Mouse (Mus musculus): ENCODE measurements at regions not wholly inside any gene's neighbourhood (a gene's known extent, or its start where the extent isn't known, plus 50 kb on each side); places are given as distances from the start of the nearest gene placed in this dataset.
A peak's percentile ranks its signal among the peaks of the same experiment; 100 is the strongest.

DNA sequence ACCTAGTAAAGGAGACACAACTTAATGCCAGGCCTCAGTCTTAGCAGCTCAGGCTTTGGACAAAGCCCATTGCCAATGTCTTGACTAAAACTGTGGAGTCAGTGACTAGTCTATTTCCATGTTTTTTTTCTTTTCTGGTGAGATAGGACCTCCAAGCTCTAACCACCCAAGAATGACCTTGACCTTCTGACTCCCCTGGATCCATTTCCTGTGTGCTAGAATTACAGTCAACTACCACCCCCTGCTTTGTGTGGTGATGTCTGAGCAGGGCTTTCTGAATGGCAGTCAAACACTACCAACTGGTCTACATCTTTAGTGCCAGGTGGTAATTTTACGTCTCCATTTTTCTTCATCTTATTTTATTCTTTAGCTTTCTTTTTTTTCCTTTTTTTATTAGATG, 51.3 kb upstream of the Rnf138rt1 start:
- intact Hi-C loops (cut with DNase I), result loop anchor here (5.0 kb wide), 1 partner anchor 865 kb away; no protein-coding TSS in a partner anchor

DNA sequence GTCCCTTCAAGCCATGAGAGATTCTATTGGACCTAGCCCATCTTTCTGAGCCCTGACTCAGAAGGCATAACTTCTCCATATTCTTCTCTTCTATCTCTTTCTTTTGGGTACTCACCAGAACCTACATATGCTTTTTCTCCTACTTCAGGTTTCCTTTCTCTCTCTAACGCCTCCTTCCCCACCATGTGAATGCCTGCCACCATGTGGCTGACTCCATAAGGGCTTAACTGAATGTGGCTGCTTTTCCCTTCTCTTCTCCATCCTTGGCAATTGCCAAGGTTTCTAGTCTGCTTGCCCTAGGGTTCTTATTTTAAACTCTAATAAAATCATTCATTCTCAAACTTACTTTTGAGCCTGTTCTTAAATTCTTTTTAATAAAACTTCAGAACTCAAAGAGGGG, 53.7 kb upstream of the Rnf138rt1 start:
- DNase-seq (ENCODE audit: low spot score in 2 of 2), result peak in 1 of 2 experiments; percentile 18

More for the DNA sequence above, 51.3 kb upstream of the Rnf138rt1 start:
- no peak for DNase-seq (ENCODE audit: low spot score in 2 of 2)

DNA sequence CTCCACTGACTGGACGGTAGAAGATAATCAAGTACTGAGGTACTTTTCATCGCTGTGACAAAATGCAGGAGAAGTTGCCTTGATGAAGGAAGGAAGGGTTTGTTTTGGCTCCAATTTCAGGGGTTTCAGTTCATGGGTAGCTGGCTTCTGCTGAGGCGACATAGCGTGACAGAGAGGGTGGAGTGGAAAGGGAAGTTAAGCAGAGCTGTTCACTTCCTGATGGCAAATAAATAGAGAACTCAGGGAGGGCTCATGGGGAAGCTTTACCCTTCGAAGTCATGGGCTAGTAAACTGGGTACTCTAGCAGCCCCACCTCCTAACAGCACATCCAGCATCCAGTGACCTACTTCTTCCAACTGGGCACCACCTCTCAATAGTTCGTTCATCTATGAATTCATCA, 61.2 kb upstream of the Rnf138rt1 start:
- intact Hi-C loops (cut with DNase I), result no loop called here
- no peak for DNase-seq (ENCODE audit: low spot score in 2 of 2)

More for the DNA sequence above, 53.7 kb upstream of the Rnf138rt1 start:
- intact Hi-C loops (cut with DNase I), result loop anchor here (5.0 kb wide), 1 partner anchor 868 kb away; no protein-coding TSS in a partner anchor

DNA sequence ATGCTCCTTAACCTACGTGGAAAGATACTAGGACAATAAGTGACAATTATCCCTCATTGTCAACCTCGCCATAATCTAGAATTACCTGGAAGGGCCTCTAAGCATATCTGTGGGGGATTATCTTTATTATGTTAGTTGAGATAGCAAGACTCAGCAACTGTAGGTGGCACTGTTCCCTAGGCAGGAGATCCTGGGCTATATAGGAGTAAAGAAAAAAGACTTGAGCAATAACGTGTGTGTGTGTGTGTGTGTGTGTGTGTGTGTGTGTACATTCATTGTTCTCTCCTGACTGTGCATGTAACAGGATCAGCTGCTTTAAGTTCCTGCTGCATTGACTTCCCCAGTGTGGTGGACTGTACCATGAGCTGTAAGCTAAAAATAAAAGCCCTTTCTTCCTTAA, 66.3 kb upstream of the Rnf138rt1 start:
- DNase-seq (ENCODE audit: low spot score in 2 of 2), result peak in 1 of 2 experiments; percentile 2
- intact Hi-C loops (cut with DNase I), result loop anchor here (2.0 kb wide), 1 partner anchor 85 kb away; no protein-coding TSS in a partner anchor

DNA sequence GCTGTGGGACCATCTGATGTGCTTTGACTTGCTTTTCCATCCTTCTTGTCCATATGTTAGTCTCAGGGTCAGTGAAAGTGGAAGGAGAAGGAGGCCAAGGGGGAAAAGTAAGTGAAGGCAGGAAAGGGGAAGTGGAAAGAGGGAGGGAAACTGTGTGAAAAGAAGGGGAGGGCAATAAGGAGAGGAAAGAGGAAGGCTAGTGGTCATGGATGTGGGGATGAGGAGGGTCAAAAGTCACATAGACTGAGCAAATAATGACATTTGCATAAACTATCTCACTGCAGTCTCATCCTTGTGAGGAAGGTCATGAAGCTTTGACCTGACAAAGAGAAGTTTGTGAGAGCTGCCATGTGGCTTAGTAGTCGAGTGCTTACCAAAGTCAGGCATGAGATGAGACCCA, 63.4 kb upstream of the Ap1s2 start:
- no peak for DNase-seq (ENCODE audit: low spot score in 2 of 2)
- intact Hi-C loops (cut with DNase I), result no loop called here

DNA sequence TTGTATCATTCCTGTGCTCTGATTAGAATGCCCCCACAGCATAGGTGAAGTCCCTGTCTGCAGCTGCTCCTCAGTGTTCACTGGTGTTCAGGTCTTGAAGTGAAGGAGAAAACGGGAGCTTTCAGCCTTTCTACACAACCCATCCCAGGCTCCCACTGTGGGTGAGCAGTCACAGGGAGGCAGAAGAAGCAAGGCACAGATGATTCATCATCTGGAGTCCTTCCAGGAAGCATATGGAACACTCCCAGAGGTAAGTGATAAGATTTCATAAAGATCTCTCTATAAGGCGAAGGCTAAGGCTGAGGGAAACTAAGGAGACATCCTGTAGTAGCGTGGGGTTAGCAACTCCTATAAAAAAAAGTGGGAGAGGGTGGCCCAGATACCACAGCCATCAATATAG, 61.9 kb upstream of the Ap1s2 start:
- peak; percentile 8 to 71 for DNase-seq (ENCODE audit: low spot score in 2 of 2)
- intact Hi-C loops (cut with DNase I), result no loop called here

DNA sequence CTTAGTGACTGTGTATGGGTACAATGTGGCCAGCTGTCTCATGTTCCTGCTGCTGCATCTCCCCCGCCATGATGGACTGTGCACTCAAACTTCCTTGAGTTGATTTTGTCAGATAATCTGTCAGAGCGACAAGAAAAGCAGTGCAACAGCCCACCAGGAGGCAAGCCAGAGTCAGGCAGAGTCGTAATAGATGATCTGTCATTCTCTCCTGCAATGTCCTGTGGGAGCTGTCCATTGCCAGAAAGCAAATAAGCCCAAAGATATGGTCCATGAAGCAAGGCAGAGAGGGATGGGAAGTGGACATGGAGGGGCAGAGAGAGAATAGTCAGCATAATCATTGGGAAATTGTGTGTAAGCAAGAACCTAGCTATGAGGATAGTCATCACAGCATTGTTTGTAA, 61.2 kb upstream of the Ap1s2 start:
- no peak for DNase-seq (ENCODE audit: low spot score in 2 of 2)
- intact Hi-C loops (cut with DNase I), result loop anchor here (2.0 kb wide), 1 partner anchor 61 kb away; the partner anchor contains the start of gene Ap1s2

DNA sequence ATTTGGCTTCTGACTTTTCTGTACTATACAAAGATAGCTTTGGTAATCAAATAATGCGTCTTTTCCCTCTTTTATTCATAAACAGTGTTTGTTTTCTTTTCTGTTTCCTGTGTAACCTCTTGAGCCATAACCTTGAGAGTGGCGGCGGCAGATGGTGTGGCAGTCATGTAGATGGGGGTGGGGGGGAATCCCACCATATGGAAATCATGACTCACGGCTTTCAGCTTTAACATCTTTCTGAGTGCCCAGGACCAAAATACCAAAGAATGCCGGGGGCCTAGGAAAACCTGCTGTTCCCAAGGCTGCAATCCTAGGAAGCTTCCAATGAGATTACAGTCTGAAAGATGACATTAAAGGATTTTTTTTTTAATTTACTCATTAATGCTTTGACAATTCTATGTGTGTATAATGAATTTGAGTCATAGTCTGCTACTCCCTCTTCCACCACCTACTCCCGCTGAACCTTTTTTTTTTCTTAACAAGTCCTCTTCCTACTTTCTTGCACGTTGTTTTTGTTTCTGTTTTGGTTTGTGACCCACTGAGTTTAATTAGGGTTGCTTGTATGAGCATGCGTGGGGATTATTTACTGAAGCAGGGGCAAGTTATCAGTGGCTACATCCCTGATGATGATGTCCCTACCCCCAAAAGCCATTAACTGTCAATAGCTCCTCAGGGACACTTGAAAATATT, 60.2 kb upstream of the Ap1s2 start:
- DNase-seq (ENCODE audit: low spot score in 2 of 2), result peak; percentile 4 to 68
- intact Hi-C loops (cut with DNase I), result loop anchor here (2.0 kb wide), 1 partner anchor 60 kb away; the partner anchor contains the start of gene Ap1s2

DNA sequence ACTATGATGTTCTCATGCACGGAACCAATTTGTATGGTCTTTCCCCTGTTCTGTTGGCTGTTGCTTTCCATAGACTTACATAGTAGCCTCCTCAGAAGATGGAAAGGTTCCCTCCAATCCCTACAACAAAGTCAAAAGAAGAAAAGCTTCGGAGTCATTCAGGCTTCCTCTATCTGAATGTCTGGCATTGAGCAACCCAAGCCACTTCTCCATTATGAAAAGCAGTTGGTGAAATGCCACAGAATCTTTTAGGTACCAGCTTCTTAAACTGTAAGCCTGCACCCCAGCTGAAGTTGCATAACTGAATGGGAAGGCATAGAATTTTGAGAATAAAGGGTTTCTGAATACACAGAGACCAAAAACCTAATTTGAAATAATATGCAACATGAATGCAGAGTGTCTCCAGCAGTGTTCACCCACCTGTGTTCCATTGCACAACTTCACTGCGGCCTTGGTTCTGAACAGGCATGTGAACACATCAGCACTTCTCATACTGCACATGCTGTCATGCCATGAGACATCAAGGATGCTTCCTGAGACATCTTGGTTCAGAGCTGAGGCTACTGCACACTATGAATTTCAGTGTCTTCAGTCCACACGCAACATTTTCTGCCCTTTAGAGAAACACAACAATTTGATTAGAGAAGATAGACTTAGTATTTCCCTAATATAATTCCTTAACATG, 57.8 kb upstream of the Ap1s2 start:
- intact Hi-C loops (cut with DNase I), result no loop called here
- no peak for DNase-seq (ENCODE audit: low spot score in 2 of 2)

DNA sequence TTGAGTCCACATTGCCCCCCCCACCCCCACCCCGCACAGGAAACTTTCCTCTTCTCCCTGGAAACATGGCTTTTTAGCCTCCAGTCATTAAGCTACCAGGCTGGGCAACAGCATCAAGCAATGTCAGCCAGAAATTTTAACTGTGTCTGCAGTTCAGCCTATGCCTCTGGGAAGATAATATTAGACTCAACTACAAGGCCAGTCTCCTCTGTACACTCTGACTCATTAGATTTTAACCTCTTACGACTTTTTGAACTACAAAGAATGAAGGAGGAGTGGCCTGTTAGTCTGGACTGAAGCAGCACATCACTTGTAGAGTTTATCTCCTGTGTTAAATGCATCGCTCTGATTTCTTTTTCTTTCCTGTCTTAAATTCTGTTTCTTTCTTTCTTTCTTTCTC, 50.3 kb upstream of the Ap1s2 start:
- intact Hi-C loops (cut with DNase I), result no loop called here

More for the DNA sequence above, 50.3 kb upstream of the Ap1s2 start:
- no peak for DNase-seq (ENCODE audit: low spot score in 2 of 2)
